Comparison of ENCODE assay signal across 9 mouse cellular contexts in the genomic region with DNA sequence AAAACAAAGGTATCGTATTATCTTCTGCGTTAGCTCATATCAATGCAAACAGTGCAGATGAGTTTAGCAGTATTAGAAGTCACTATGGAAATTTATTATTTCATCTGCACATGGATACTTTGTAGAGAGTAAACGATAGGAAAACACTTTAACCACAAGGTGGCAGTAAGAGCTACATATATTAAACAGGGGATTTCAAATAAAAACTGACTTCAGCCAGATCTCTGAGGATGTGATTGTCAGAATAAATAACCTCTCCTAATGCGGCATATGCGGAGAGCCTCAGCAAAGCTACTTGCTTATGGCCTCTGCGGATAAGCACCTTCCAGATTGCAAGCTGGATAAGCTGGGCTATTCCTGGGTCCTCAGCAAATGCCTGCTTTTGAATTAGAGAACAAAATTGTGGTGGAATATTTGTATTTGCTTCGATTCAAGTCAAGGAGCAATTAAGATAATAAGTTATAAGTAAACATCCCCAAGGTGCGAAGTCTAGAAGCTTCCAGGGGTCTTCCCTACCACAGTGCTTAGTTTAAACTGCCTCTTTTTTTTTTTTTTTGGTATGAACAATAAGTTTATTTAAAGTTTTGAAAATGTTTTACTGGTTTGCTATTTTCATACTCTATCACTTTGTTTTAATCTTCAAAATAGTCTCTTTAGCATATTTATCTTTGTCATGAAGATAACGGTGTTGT.
DNase-seq lines count a peak whose midpoint lies in the region; ATAC-seq lines count a peak whose summit lies in the region.
"Had no signal": no experiment of that assay in that cellular context is flagged by ENCODE, and none has a peak within 500 bp of the region (broad histone marks: within the 10 kb centered on the region; RNA-seq: fewer than 3 reads in every experiment).

No protein-coding gene starts in this region.

- no peak overlapping the region for H3K4me3 ChIP-seq in intestine, embryonic 14.5 days (ENCODE audit: low read depth, low read length)
- no peak overlapping the region for H3K4me3 ChIP-seq in intestine, embryonic 16.5 days (ENCODE audit: low read length)
- H3K4me3 ChIP-seq: heart, embryonic 13.5 days had no signal

- H3K27me3 ChIP-seq in intestine, embryonic 14.5 days (replicated peaks; ENCODE audit: control insufficient read depth, insufficient read depth, low read length), result no peaks in the 10 kb centered on the region
- no peaks in the 10 kb centered on the region for H3K27me3 ChIP-seq in intestine, embryonic 16.5 days (replicated peaks; ENCODE audit: control insufficient read depth, insufficient read depth, low read length)
- H3K27me3 ChIP-seq: heart, embryonic 13.5 days had no signal

- H3K4me1 ChIP-seq in intestine, embryonic 14.5 days (replicated peaks; ENCODE audit: control insufficient read depth, insufficient read depth, low read length), result no peaks in the 10 kb centered on the region
- H3K4me1 ChIP-seq in intestine, embryonic 16.5 days (ENCODE audit: control insufficient read depth, insufficient read depth, low read length), result no peaks in the 10 kb centered on the region
- H3K4me1 ChIP-seq: heart, embryonic 13.5 days had no signal

- no peak overlapping the region for H3K9ac ChIP-seq in intestine, embryonic 14.5 days (ENCODE audit: low read length)
- no peak overlapping the region for H3K9ac ChIP-seq in intestine, embryonic 16.5 days (ENCODE audit: low read depth, low read length)
- H3K9ac ChIP-seq: heart, embryonic 13.5 days had no signal

- ATAC-seq in intestine, embryonic 14.5 days (replicated peaks; ENCODE audit: low FRiP score, low TSS enrichment, low read depth), result 0 out of 2 replicates have a peak, but pooled peaks have one; percentile 53
- ATAC-seq in intestine, embryonic 16.5 days, result no peak

- no peaks in the 10 kb centered on the region for H3K36me3 ChIP-seq in intestine, embryonic 14.5 days (ENCODE audit: control insufficient read depth, insufficient read depth, low read length)
- no peaks in the 10 kb centered on the region for H3K36me3 ChIP-seq in intestine, embryonic 16.5 days (ENCODE audit: control insufficient read depth, insufficient read depth, low read length)
- H3K36me3 ChIP-seq: heart, embryonic 13.5 days had no signal

- 43% methylated on average over 9 of the region's 9 CpGs for WGBS in intestine, embryonic 14.5 days
- WGBS in intestine, embryonic 16.5 days, result 41% methylated on average over 9 of the region's 9 CpGs

- no peak for DNase-seq in intestine, embryonic 14.5 days (ENCODE audit: low spot score)
- DNase-seq in 416B (ENCODE audit: low read depth), result peak; percentile 62
- peak; percentile 64 for DNase-seq in brain, adult 2 months (ENCODE audit: low read depth, low spot score)
- peak; percentile 74 for DNase-seq in layer of hippocampus, adult 9-10 months (ENCODE audit: low spot score)
- DNase-seq in urinary bladder, adult 2 months (ENCODE audit: low spot score), result no peak
- no peak for DNase-seq in urinary bladder, postnatal 25 days (ENCODE audit: low spot score)
- no peak for DNase-seq in gastrocnemius, postnatal 4 days (ENCODE audit: low spot score in 2 of 2)

- no peak overlapping the region for H3K27ac ChIP-seq in intestine, embryonic 14.5 days (ENCODE audit: low read depth)
- H3K27ac ChIP-seq in intestine, embryonic 16.5 days (ENCODE audit: low read length), result no peak overlapping the region
- H3K27ac ChIP-seq: heart, embryonic 13.5 days had no signal

- no peaks in the 10 kb centered on the region for H3K9me3 ChIP-seq in intestine, embryonic 14.5 days (ENCODE audit: control insufficient read depth, low read length)
- no peaks in the 10 kb centered on the region for H3K9me3 ChIP-seq in intestine, embryonic 16.5 days (ENCODE audit: control insufficient read depth, low read length)
- H3K9me3 ChIP-seq: heart, embryonic 13.5 days had no signal

- no peak overlapping the region for H3K4me2 ChIP-seq in intestine, embryonic 14.5 days (ENCODE audit: low read length)
- H3K4me2 ChIP-seq in intestine, embryonic 16.5 days (ENCODE audit: low read depth, low read length), result no peak overlapping the region
- H3K4me2 ChIP-seq: heart, embryonic 13.5 days had no signal

Comparison
In these comparisons a context has a peak if more than half of its experiments do, and no peak if none do; other contexts are left out.
1. DNase-seq: peak in 416B (single experiment), brain, adult 2 months (single experiment) and layer of hippocampus, adult 9-10 months (single experiment); none in intestine, embryonic 14.5 days (single experiment), urinary bladder, adult 2 months (single experiment), urinary bladder, postnatal 25 days (single experiment) and gastrocnemius, postnatal 4 days (0 of 2).